Mouse (Mus musculus): Measurements from ENCODE around the gene Olfr523. TPM values are rescaled to one million over a fixed set of nuclear protein-coding genes. Genes with fewer than 3 reads are reported as not detected.

The Olfr523 gene
- total and polyA plus RNA-seq, 2 experiments from 2014 or later = not detected

GRCm38 (mm10) chr7:140179176-140179575 is 6.2 kb downstream of the Olfr523 start:
- no peak overlapping the region for H3K4me2 ChIP-seq (ENCODE audit: low read depth, low read length)
- no peak for TF ChIP-seq CTCF (IDR thresholded peaks at IDR 0.05; ENCODE audit: low read depth)
- H3K27me3 ChIP-seq (ENCODE audit: insufficient read depth, low read length) = no peaks in the 10 kb centered on the region
- no peaks in the 10 kb centered on the region for H3K9me3 ChIP-seq (ENCODE audit: low read length)
- no peak overlapping the region for H3K27ac ChIP-seq
- DNase-seq (ENCODE audit: low spot score) (no peak), ATAC-seq (no peak)
- no peak overlapping the region for H3K9ac ChIP-seq (replicated peaks; ENCODE audit: low read length)
- H3K36me3 ChIP-seq (ENCODE audit: insufficient read depth, low read length) = no peaks in the 10 kb centered on the region
- 67% methylated on average over 2 of the region's 2 CpGs for WGBS
- no peaks in the 10 kb centered on the region for H3K4me1 ChIP-seq (ENCODE audit: insufficient read depth, low read length)
- H3K4me3 ChIP-seq (ENCODE audit: low read length) = no peak overlapping the region

DNA sequence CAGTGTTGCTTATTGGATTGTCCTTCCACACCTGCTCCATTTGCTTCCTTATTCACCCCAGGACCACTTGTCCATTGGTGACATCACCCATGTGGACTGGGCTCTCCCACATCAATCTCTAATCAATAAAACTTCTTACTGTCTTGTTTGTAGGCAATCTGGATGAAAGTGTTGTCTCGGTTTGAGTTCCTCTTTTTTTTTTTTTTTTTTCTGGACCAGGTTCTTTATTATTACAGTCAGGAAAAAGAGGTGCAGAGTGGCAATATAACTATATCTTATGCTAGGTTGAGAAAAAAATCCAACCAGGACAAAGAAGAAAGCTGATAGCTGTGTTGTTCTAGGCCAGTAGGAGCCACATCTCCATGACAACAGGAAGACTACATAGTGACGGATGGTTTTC is 7.7 kb downstream of the Olfr523 start:
- no peak overlapping the region for H3K4me2 ChIP-seq (ENCODE audit: low read depth, low read length)
- ATAC-seq = no peak
- WGBS = 85% methylated on average over 2 of the region's 2 CpGs
- H3K4me1 ChIP-seq (ENCODE audit: insufficient read depth, low read length) = no peaks in the 10 kb centered on the region
- no peaks in the 10 kb centered on the region for H3K9me3 ChIP-seq (ENCODE audit: low read length)
- H3K36me3 ChIP-seq (ENCODE audit: insufficient read depth, low read length) = no peaks in the 10 kb centered on the region
- DNase-seq (ENCODE audit: low spot score) = no peak
- no peak overlapping the region for H3K27ac ChIP-seq
- TF ChIP-seq CTCF (IDR thresholded peaks at IDR 0.05; ENCODE audit: low read depth) = no peak
- no peak overlapping the region for H3K9ac ChIP-seq (replicated peaks; ENCODE audit: low read length)
- H3K27me3 ChIP-seq (ENCODE audit: insufficient read depth, low read length) = no peaks in the 10 kb centered on the region
- no peak overlapping the region for H3K4me3 ChIP-seq (ENCODE audit: low read length)

DNA sequence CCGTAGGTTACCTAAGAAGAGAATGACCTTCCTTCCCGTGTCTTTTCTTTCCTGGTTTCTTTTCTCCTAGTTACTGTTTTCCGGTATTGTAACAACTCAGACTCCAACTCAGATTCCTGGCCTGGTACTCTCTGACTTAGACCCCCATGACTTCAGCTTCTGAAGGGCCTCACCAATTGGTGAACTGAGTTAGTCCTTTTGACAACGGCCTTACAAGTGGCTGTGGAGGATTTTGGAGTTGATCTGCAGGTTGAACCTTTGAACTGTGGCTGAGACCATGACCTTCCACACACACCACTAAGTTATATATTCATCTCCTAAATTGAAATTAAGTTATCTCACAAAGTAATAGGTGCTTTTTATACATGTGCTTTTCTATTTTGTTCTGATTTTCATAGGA is 11.2 kb downstream of the Olfr523 start:
- H3K9me3 ChIP-seq (ENCODE audit: low read length) = no peaks in the 10 kb centered on the region
- no peak for ATAC-seq
- no peak for DNase-seq (ENCODE audit: low spot score)
- TF ChIP-seq CTCF (IDR thresholded peaks at IDR 0.05; ENCODE audit: low read depth) = no peak
- no peak overlapping the region for H3K27ac ChIP-seq
- no peaks in the 10 kb centered on the region for H3K36me3 ChIP-seq (ENCODE audit: insufficient read depth, low read length)
- H3K9ac ChIP-seq (replicated peaks; ENCODE audit: low read length) = no peak overlapping the region
- no peak overlapping the region for H3K4me3 ChIP-seq (ENCODE audit: low read length)
- H3K4me1 ChIP-seq (ENCODE audit: insufficient read depth, low read length) = no peaks in the 10 kb centered on the region
- H3K27me3 ChIP-seq (ENCODE audit: insufficient read depth, low read length) = no peaks in the 10 kb centered on the region
- 89% methylated on average over 4 of the region's 4 CpGs for WGBS
- H3K4me2 ChIP-seq (ENCODE audit: low read depth, low read length) = no peak overlapping the region

- H3K4me3 ChIP-seq (ENCODE audit: low read length) = no peak overlapping the region
- peak; percentile 57 for TF ChIP-seq CTCF (IDR thresholded peaks at IDR 0.05; ENCODE audit: low read depth)
- no peaks in the 10 kb centered on the region for H3K36me3 ChIP-seq (ENCODE audit: insufficient read depth, low read length)
- no peaks in the 10 kb centered on the region for H3K9me3 ChIP-seq (ENCODE audit: low read length)
- 51% methylated on average over 18 of the region's 18 CpGs for WGBS
- H3K4me1 ChIP-seq (ENCODE audit: insufficient read depth, low read length) = no peaks in the 10 kb centered on the region
- no peak for ATAC-seq
- peak; percentile 33 for DNase-seq (ENCODE audit: low spot score)
- H3K27me3 ChIP-seq (ENCODE audit: insufficient read depth, low read length) = no peaks in the 10 kb centered on the region
- H3K4me2 ChIP-seq (ENCODE audit: low read depth, low read length) = no peak overlapping the region
- H3K9ac ChIP-seq (replicated peaks; ENCODE audit: low read length) = no peak overlapping the region
- no peak overlapping the region for H3K27ac ChIP-seq
Observed at GRCm38 (mm10) chr7:140186646-140187620, 13.9 kb downstream of the Olfr523 start.

DNA sequence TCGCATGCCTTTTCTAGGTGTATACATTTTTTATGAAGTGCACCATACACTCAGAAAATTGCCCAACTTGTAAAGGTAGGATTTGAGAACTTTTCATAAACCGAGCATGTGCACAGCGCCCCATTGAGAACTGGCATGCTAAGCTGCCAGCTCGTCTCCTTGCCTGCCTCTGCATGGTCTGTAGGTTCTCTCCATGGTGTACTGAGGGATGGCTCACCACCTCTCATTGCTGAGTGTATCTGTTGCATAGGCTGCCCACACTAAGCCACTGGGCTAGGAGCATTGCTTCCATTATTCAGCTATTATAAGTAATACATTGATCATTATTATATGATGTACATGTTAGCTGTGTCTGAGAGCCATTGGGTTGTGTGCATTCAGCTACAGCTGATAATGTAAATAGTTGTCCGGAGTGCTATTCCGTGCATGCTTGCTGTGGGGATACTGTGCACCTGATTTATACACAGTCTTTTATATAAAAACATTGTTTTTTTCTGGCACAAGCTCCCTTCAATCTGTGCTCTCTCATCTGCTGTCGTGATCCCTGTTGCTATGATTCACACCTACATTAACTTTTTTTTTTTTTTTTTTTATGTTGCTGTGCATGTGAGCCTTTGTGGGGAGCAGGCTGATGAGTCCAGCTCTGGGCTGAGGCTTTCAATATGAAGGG is 14.8 kb downstream of the Olfr523 start:
- no peaks in the 10 kb centered on the region for H3K27me3 ChIP-seq (ENCODE audit: insufficient read depth, low read length)
- H3K27ac ChIP-seq = no peak overlapping the region
- no peaks in the 10 kb centered on the region for H3K36me3 ChIP-seq (ENCODE audit: insufficient read depth, low read length)
- no peaks in the 10 kb centered on the region for H3K4me1 ChIP-seq (ENCODE audit: insufficient read depth, low read length)
- H3K9ac ChIP-seq (replicated peaks; ENCODE audit: low read length) = no peak overlapping the region
- no peaks in the 10 kb centered on the region for H3K9me3 ChIP-seq (ENCODE audit: low read length)
- DNase-seq (ENCODE audit: low spot score) (no peak), ATAC-seq (no peak)
- H3K4me2 ChIP-seq (ENCODE audit: low read depth, low read length) = no peak overlapping the region
- TF ChIP-seq CTCF (IDR thresholded peaks at IDR 0.05; ENCODE audit: low read depth) = no peak
- H3K4me3 ChIP-seq (ENCODE audit: low read length) = no peak overlapping the region
- 75% methylated on average over 7 of the region's 7 CpGs for WGBS

DNA sequence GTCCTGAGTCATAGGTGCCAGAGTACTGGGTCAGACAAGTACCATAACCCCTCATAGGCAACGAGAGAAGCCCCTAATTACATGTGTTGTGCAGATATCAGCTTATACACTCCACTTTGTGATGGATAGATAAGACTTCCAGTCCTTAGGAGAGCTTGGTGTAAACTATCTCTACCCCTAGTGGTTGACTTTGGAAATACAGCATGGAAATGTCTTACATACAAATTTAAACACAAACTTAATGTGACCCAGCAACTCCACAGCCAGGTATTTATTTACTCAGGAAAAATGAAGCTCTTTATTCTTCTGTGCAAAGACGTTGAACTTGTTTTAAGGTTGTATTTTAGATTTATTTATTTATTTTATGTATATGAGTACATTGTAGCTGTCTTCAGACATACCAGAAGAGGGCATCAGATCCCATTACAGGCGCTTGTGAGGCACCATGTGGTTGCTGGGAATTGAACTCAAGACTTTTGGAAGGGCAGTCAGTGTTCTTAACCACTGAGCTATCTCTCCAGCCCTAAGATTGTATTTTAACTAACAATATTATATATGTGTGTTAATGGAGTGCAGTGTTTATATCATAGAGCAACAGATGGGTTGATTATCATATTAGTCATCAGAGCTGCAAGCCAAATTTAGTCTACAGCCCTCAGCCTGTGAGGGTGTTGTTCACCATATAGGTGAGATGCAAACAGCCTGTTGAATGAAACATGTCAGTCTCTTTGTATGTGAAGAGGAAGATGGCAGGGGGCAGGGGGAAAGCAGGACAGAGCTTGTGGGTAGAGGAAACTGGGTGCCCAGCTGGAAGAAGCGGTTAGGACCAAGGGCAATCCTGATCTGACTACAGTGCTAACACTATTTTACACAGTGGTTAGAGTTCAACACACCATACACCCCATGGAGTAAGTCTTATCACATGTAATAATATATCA is 15.6 kb downstream of the Olfr523 start:
- Histone ChIP-seq H3K4me1 (ENCODE audit: insufficient read depth, low read length) (no peaks in the 10 kb centered on the region), H3K36me3 (ENCODE audit: insufficient read depth, low read length) (no peaks in the 10 kb centered on the region), H3K27me3 (ENCODE audit: insufficient read depth, low read length) (no peaks in the 10 kb centered on the region), H3K4me3 (ENCODE audit: low read length) (no peak overlapping the region), H3K4me2 (ENCODE audit: low read depth, low read length) (no peak overlapping the region), H3K27ac (no peak overlapping the region), H3K9ac (replicated peaks; ENCODE audit: low read length) (no peak overlapping the region), H3K9me3 (ENCODE audit: low read length) (no peaks in the 10 kb centered on the region)
- DNase-seq (ENCODE audit: low spot score) (peak; percentile 72), ATAC-seq (no peak)
- peak; percentile 61 for TF ChIP-seq CTCF (IDR thresholded peaks at IDR 0.05; ENCODE audit: low read depth)
- WGBS = 71% methylated on average over 4 of the region's 4 CpGs
